Mouse (Mus musculus) small intestine, adult 2 months (tissue): ENCODE data around the gene Icam1.

Experiments used
- CTCF ChIP-seq: fragments of 200-500 bp; IDR thresholded peaks from 2 replicates; pipeline ENCODE4 v1.5.1; 2012; ENCODE audit warnings: low read depth, mild to moderate bottlenecking, control low read depth, inconsistent platforms, low read length, moderate library complexity, mixed read lengths; ENCODE audit not compliant: insufficient replicate concordance, insufficient read length; ENCODE audit errors: extremely low read depth
- POLR2A ChIP-seq: fragments of 200-500 bp; IDR thresholded peaks from 2 replicates; pipeline ENCODE4 v1.6.1; 2012; ENCODE audit warnings: low read depth, mild to moderate bottlenecking, control low read depth, inconsistent platforms, low read length, moderate library complexity

- TF ChIP-seq POLR2A (no peak), CTCF (no peak)
Observed at GRCm38 (mm10) chr9:20966008-20966407, 49.8 kb upstream of the Icam1 start.
